Mouse (Mus musculus) retina, postnatal 7 days (tissue): Measurements from ENCODE around the gene Fpr2.
"Not testable (repeated sequence)": the region's sequence is repeated elsewhere in the genome, so short reads cannot be mapped to it uniquely, and the experiment has no call there.

Source experiments
- DNase-seq: peaks from one replicate; pipeline ENCODE4 v3.0.0-alpha.2; 2012; ENCODE audit warnings: low read depth, low spot score

Gene Fpr2

DNA sequence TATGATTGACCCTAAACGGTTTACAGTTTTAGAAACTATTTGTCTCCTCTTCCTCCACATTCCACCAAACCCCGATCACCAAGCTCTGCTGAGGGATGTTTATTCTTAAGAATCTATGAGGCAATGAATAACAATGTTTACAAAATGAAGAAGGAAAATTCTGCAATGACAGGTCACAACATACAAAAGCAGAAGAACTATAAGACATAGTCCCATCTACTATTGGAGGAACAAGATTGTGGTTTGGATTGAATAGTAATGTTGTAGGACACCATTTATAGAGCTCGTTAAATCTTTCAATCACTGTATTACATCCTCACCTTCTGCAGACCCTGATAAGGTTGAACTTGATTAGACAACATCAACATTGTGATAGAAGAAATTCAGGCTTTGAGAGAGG lies 5.0 kb upstream of the Fpr2 start:
- no peak for DNase-seq

GRCm38 (mm10) chr17:17883840-17884239 lies 3.8 kb upstream of the Fpr2 start, which contains the start of gene Fpr1:
Gene Fpr1 (minus strand): TSS chr17:17883940.
- no peak for DNase-seq

- DNase-seq, result no peak
These were observed 2.3 kb downstream of the Fpr2 start for GRCm38 (mm10) chr17:17889732-17890425.

DNA sequence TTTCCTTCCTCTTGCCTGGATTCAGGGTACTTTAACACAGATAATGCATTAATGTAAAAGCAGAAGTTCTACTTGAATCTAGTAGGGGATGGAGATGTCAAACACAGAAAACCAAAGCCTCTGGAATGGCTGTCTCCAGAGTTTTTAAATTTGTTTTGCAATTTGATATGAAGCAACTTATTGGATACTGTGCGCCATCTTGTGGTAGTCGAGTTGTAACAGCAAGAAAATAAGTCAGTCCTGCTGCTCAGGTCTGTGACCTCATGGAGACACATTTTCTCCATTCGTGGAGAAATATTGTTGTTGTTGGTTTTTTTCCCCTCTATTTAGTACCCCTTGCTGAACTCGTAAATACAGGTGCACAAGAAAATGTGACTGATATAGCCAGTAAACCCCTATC lies 8.4 kb downstream of the Fpr2 start:
- DNase-seq, result peak; percentile 62

- peak; percentile 16 for DNase-seq
These were observed 11.6 kb downstream of the Fpr2 start for GRCm38 (mm10) chr17:17899268-17899667.

DNA sequence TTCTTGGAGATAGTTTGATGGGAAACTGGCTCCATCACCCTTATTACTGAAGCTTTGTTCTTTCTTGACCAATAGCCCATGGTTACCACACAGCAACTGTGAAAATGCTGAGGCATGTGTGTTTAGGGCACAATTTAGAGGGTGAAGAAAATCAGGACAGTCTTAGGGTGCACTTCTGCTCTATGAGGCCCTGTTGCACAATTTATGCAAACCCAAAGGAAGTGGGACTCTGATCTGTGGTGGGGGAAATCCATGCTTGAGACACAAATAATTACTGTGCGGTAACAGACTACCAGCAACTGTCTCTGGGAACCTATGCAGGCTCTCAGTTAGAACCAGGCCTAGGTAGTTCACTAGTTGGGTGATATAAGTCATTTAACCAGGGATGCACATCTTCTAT lies 13.1 kb downstream of the Fpr2 start:
- DNase-seq, result no peak

GRCm38 (mm10) chr17:17909636-17910421 lies 22.2 kb downstream of the Fpr2 start:
- DNase-seq, result peak; percentile 84

GRCm38 (mm10) chr17:17912618-17913017 lies 25.0 kb downstream of the Fpr2 start:
- not testable (repeated sequence) for DNase-seq

GRCm38 (mm10) chr17:17917376-17917775 lies 29.8 kb downstream of the Fpr2 start:
- no peak for DNase-seq

DNA sequence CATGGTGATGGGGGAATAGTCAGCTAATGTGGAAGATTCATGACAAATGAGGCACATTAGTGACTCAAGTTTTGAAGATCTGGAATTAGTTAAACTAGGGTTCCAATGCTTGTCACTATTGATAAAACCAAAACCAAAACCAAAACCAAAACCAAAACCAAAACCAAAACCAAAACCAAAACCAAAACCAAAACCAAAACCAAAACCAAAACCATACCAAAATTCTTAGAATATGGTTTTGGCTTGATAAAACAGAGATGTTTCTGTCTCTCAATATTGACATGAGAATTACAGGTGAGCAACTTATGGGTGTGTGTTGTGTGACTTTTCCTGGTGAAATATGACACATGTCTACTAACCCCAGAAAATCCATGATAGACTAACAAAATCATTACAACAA lies 30.2 kb downstream of the Fpr2 start:
- DNase-seq, result no peak
